Mouse (Mus musculus) CH12.LX (cell line): ENCODE measurements around the gene Gucy2e. TPM values are rescaled to one million over a fixed set of nuclear protein-coding genes. Genes with fewer than 3 reads are reported as not detected.

Source experiments
- DNase-seq: peaks from one replicate; pipeline ENCODE4 v3.0.0-alpha.2; 2013; ENCODE audit errors: extremely low read depth
- H3K27ac ChIP-seq: 2 replicates; pipeline ENCODE4 v1.5.1; 2012; ENCODE audit warnings: low read depth, mild to moderate bottlenecking, control low read depth, moderate library complexity; ENCODE audit not compliant: insufficient read depth
- H3K27me3 ChIP-seq: replicated peaks from 2 replicates; pipeline ENCODE3; 2012; ENCODE audit warnings: inconsistent platforms
- H3K36me3 ChIP-seq, 2 experiments: replicated peaks in 1 of 2; 2 replicates each; pipeline versions ENCODE3 to v1.6.1; 2012; ENCODE audit warnings: inconsistent platforms in 1 of 2, low read length in 1 of 2, mild to moderate bottlenecking in 1 of 2, mixed read lengths in 1 of 2, moderate library complexity in 1 of 2; ENCODE audit not compliant: control insufficient read depth in 1 of 2, insufficient read depth in 1 of 2
- H3K4me1 ChIP-seq, 2 experiments: 2 replicates each; pipeline ENCODE4 v1.6.1; 2012; ENCODE audit warnings: inconsistent platforms in 1 of 2, moderate library complexity in 1 of 2; ENCODE audit not compliant: insufficient read depth in 2 of 2, control insufficient read depth in 1 of 2
- H3K4me2 ChIP-seq: 2 replicates; pipeline ENCODE4 v1.6.1; 2012; ENCODE audit warnings: low read depth, mild to moderate bottlenecking, control low read depth; ENCODE audit not compliant: poor library complexity, insufficient read depth, severe bottlenecking
- H3K4me3 ChIP-seq, 3 experiments: fragments of 150-350 bp in 1 of 3; sonication (generic) in 1 of 3; replicated peaks in 1 of 3; 2 replicates each; pipeline versions ENCODE3 to v1.5.1; 2011 to 2012; ENCODE audit warnings: low read depth in 2 of 3, low read length in 2 of 3, mild to moderate bottlenecking in 2 of 3, moderate library complexity in 2 of 3, control low read depth in 1 of 3, improper control_type of control experiment in 1 of 3, inconsistent platforms in 1 of 3, mixed read lengths in 1 of 3; ENCODE audit not compliant: poor library complexity in 1 of 3
- H3K79me2 ChIP-seq: replicated peaks from 2 replicates; pipeline ENCODE4 v1.6.1; 2012; ENCODE audit warnings: mild to moderate bottlenecking, moderate library complexity; ENCODE audit not compliant: control insufficient read depth, poor library complexity, insufficient read depth, severe bottlenecking; ENCODE audit errors: extremely low read depth
- H3K9ac ChIP-seq: 2 replicates; pipeline ENCODE4 v1.6.1; 2012; ENCODE audit warnings: low read depth, mild to moderate bottlenecking, control low read depth, moderate library complexity; ENCODE audit not compliant: insufficient read depth
- H3K9me3 ChIP-seq: replicated peaks from 2 replicates; pipeline ENCODE3; 2012; ENCODE audit warnings: low read length, inconsistent platforms, mixed read lengths
- BHLHE40 ChIP-seq: IDR thresholded peaks from 2 replicates; pipeline ENCODE4 v1.6.1; 2011; ENCODE audit warnings: mild to moderate bottlenecking, low read depth, low read length, improper control_type of control experiment
- CHD1 ChIP-seq: IDR thresholded peaks from 2 replicates; pipeline ENCODE4 v1.6.1; 2012; ENCODE audit warnings: low read depth, low read length, improper control_type of control experiment, inconsistent platforms
- CHD2 ChIP-seq: IDR thresholded peaks from 2 replicates; pipeline ENCODE4 v1.6.1; 2011; ENCODE audit warnings: low read length, improper control_type of control experiment
- CTCF ChIP-seq, 2 experiments: IDR thresholded peaks in 1 of 2; conservative IDR thresholded peaks in 1 of 2; 2 replicates each; pipeline ENCODE4 v1.5.1; 2011 to 2012; ENCODE audit warnings: low read depth in 2 of 2, low read length in 2 of 2, improper control_type of control experiment in 1 of 2, inconsistent platforms in 1 of 2, mild to moderate bottlenecking in 1 of 2, moderate library complexity in 1 of 2
- ELF1 ChIP-seq: IDR thresholded peaks from 2 replicates; pipeline ENCODE4 v1.6.1; 2014; ENCODE audit warnings: low read depth, mild to moderate bottlenecking, inconsistent platforms, low read length, improper control_type of control experiment
- EP300 ChIP-seq: IDR thresholded peaks from 2 replicates; pipeline ENCODE4 v1.6.1; 2011; ENCODE audit warnings: low read length, improper control_type of control experiment
- ETS1 ChIP-seq: conservative IDR thresholded peaks from 2 replicates; pipeline ENCODE4 v1.6.1; 2012; ENCODE audit warnings: low read depth, mild to moderate bottlenecking, inconsistent platforms, low read length, improper control_type of control experiment, moderate library complexity
- GABPA ChIP-seq: IDR thresholded peaks from 2 replicates; pipeline ENCODE4 v1.6.1; 2012; ENCODE audit warnings: low read depth, low read length, improper control_type of control experiment, inconsistent platforms; ENCODE audit not compliant: insufficient replicate concordance
- HCFC1 ChIP-seq: IDR thresholded peaks from 2 replicates; pipeline ENCODE4 v1.6.1; 2012; ENCODE audit warnings: low read depth, mild to moderate bottlenecking, inconsistent platforms, low read length, improper control_type of control experiment
- IRF4 ChIP-seq: IDR thresholded peaks from 2 replicates; pipeline ENCODE4 v1.6.1; 2014; ENCODE audit warnings: low read depth, mild to moderate bottlenecking, inconsistent platforms, low read length, improper control_type of control experiment
- JUN ChIP-seq: IDR thresholded peaks from 2 replicates; pipeline ENCODE4 v1.6.1; 2011; ENCODE audit warnings: low read depth, mild to moderate bottlenecking, low read length, improper control_type of control experiment, moderate library complexity; ENCODE audit not compliant: insufficient read depth
- JUND ChIP-seq: conservative IDR thresholded peaks from 2 replicates; pipeline ENCODE4 v1.6.1; 2011; ENCODE audit warnings: low read depth, low read length, improper control_type of control experiment
- KAT2A ChIP-seq: IDR thresholded peaks from 2 replicates; pipeline ENCODE4 v1.6.1; 2012; ENCODE audit warnings: low read length, improper control_type of control experiment, inconsistent platforms; ENCODE audit not compliant: insufficient replicate concordance
- MAFK ChIP-seq: IDR thresholded peaks from 2 replicates; pipeline ENCODE4 v1.6.1; 2011; ENCODE audit warnings: low read length, improper control_type of control experiment; ENCODE audit not compliant: insufficient replicate concordance
- MAX ChIP-seq: IDR thresholded peaks from 2 replicates; pipeline ENCODE4 v1.6.1; 2011; ENCODE audit warnings: low read length, improper control_type of control experiment
- MEF2A ChIP-seq: IDR thresholded peaks from 2 replicates; pipeline ENCODE4 v1.6.1; 2014; ENCODE audit warnings: low read depth, mild to moderate bottlenecking, inconsistent platforms, low read length, improper control_type of control experiment, borderline replicate concordance
- MXI1 ChIP-seq: IDR thresholded peaks from 2 replicates; pipeline ENCODE4 v1.6.1; 2011; ENCODE audit warnings: mild to moderate bottlenecking, low read depth, low read length, improper control_type of control experiment
- MYC ChIP-seq: IDR thresholded peaks from 2 replicates; pipeline ENCODE4 v1.6.1; 2011; ENCODE audit warnings: low read depth, mild to moderate bottlenecking, improper control_type of control experiment, low read length
- NELFE ChIP-seq: IDR thresholded peaks from 2 replicates; pipeline ENCODE4 v1.6.1; 2011; ENCODE audit warnings: low read depth, low read length, improper control_type of control experiment
- POLR2A ChIP-seq: IDR thresholded peaks from 2 replicates; pipeline ENCODE4 v1.6.1; 2011; ENCODE audit warnings: low read depth, mild to moderate bottlenecking, improper control_type of control experiment, low read length
- RAD21 ChIP-seq: IDR thresholded peaks from 2 replicates; pipeline ENCODE4 v1.6.1; 2011; ENCODE audit warnings: low read depth, mild to moderate bottlenecking, low read length, improper control_type of control experiment, moderate library complexity
- RCOR1 ChIP-seq: conservative IDR thresholded peaks from 2 replicates; pipeline ENCODE4 v1.6.1; 2012; ENCODE audit warnings: low read depth, mild to moderate bottlenecking, inconsistent platforms, low read length, improper control_type of control experiment
- SMC3 ChIP-seq: IDR thresholded peaks from 2 replicates; pipeline ENCODE4 v1.6.1; 2011; ENCODE audit warnings: low read depth, low read length, improper control_type of control experiment
- TBP ChIP-seq: conservative IDR thresholded peaks from 2 replicates; pipeline ENCODE4 v1.6.1; 2011; ENCODE audit warnings: low read depth, low read length, improper control_type of control experiment
- TCF12 ChIP-seq: IDR thresholded peaks from 2 replicates; pipeline ENCODE4 v1.6.1; 2014; ENCODE audit warnings: low read depth, mild to moderate bottlenecking, inconsistent platforms, low read length, improper control_type of control experiment
- UBTF ChIP-seq: IDR thresholded peaks from 2 replicates; pipeline ENCODE4 v1.6.1; 2012; ENCODE audit warnings: low read depth, mild to moderate bottlenecking, inconsistent platforms, low read length, improper control_type of control experiment, moderate library complexity
- USF1 ChIP-seq: IDR thresholded peaks from 2 replicates; pipeline ENCODE4 v1.6.1; 2014; ENCODE audit warnings: low read depth, mild to moderate bottlenecking, inconsistent platforms, low read length, improper control_type of control experiment
- USF2 ChIP-seq: conservative IDR thresholded peaks from 2 replicates; pipeline ENCODE4 v1.6.1; 2011; ENCODE audit warnings: low read depth, low read length, improper control_type of control experiment
- ZC3H11A ChIP-seq: IDR thresholded peaks from 2 replicates; pipeline ENCODE4 v1.6.1; 2012; ENCODE audit warnings: low read depth, mild to moderate bottlenecking, inconsistent platforms, low read length, improper control_type of control experiment
- ZMIZ1 ChIP-seq: IDR thresholded peaks from 2 replicates; pipeline ENCODE4 v1.6.1; 2012; ENCODE audit warnings: low read depth, mild to moderate bottlenecking, inconsistent platforms, low read length, improper control_type of control experiment
- dilution Hi-C: fragments of 300-500 bp; cut with MboI; formaldehyde crosslinking; loops from 2 replicates; pipeline ENCODE4 v1.14.3; 2020; ENCODE audit warnings: low sequenced_read_pairs; ENCODE audit not compliant: extremely low pct_unique_long_range_greater_than_20kb, extremely low pct_ligation_motif_present
- in situ Hi-C: fragments of 300-500 bp; cut with MboI; formaldehyde crosslinking; loops from 3 replicates; pipeline ENCODE4 v1.14.3; 2019; ENCODE audit warnings: low sequenced_read_pairs, low pct_ligation_motif_present, low pct_unique_long_range_greater_than_20kb, mixed read lengths
- polyA plus RNA-seq: library from polyadenylated mRNA; unstranded; fragments of >175 nt; gene quantifications from 2 replicates; pipeline ENCODE4 v1.2.1, GENCODE M21; 2012; ENCODE audit warnings: low read depth; ENCODE audit not compliant: insufficient read length
- total RNA-seq, 2 experiments: library from RNA; depleted of rRNA; stranded (reverse); fragments of 300-350 nt in 1 of 2; fragments of >200 nt in 1 of 2; gene quantifications; 2 replicates each; pipeline ENCODE4 v1.2.3; 2012 to 2014

Gucy2e gene
- total and polyA plus RNA-seq, 3 experiments: 0.03 TPM; not detected in 2

GRCm38 (mm10) chr11:69260111-69260510 lies 23.3 kb upstream of the Gucy2e start:
- no peaks in the 10 kb centered on the region for H3K79me2 ChIP-seq
- no peak overlapping the region for H3K9ac ChIP-seq
- H3K27ac ChIP-seq: no peak overlapping the region
- no peak overlapping the region for H3K4me3 ChIP-seq
- no peak for DNase-seq
- TF ChIP-seq MEF2A (no peak), TCF12 (no peak), MAX (no peak), JUND (peak; percentile 62; the same call in 1 of the 2 replicates), EP300 (peak; percentile 73), MYC (no peak; the same call in 1 of the 2 replicates), KAT2A (no peak), ETS1 (no peak), UBTF (no peak), SMC3 (no peak), JUN (peak; percentile 46), USF1 (no peak), ZC3H11A (no peak), IRF4 (peak; percentile 74), USF2 (no peak), RAD21 (no peak), CHD1 (no peak), MAFK (0 out of 2 replicates have a peak, but pooled peaks have one; percentile 3), GABPA (no peak)
- dilution Hi-C loops (no loop called here), in situ Hi-C loops (no loop called here)
- no peak overlapping the region for H3K4me2 ChIP-seq
- no peaks in the 10 kb centered on the region for H3K9me3 ChIP-seq
- peaks cover 6 to 26% of the 10 kb centered on the region in 2 experiments for H3K4me1 ChIP-seq
- no peaks in the 10 kb centered on the region for H3K36me3 ChIP-seq
- H3K27me3 ChIP-seq: peaks cover 5% of the 10 kb centered on the region

DNA sequence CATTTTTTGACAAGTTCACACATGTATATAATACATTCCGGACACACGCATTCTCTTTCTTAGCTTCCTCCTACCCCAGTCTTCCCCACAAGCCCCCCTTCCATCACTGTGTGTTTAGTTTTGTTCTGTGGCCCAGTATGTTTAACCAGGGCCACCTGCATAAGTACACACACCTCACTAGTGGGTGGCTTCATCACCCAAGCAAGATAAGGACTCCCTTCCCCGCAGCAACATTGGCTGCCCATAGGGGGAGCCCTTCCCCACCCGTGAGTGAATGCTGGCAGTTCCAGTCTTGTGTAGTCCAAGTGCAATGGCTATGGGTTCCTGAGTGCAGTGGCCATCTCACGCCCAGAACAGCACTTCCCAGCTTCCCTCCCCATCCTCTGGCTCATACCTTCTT lies 21.5 kb upstream of the Gucy2e start:
- peak; percentile 90 for DNase-seq
- peak overlapping the region; percentile 68 for H3K4me2 ChIP-seq
- no peak overlapping the region for H3K4me3 ChIP-seq
- no peaks in the 10 kb centered on the region for H3K79me2 ChIP-seq
- H3K27me3 ChIP-seq: peaks cover 10% of the 10 kb centered on the region
- TF ChIP-seq ETS1 (no peak), MXI1 (no peak), BHLHE40 (0 out of 2 replicates have a peak, but pooled peaks have one; percentile 24), USF2 (no peak), CHD2 (no peak), JUN (no peak), MEF2A (no peak), MYC (no peak), UBTF (no peak), JUND (no peak; the same call in 1 of the 2 replicates), HCFC1 (no peak), EP300 (no peak), SMC3 (peak; percentile 81), NELFE (peak; percentile 40; the same call in 1 of the 2 replicates), ELF1 (no peak), POLR2A (no peak), USF1 (no peak), MAFK (no peak), RAD21 (peak; percentile 79), GABPA (no peak), TBP (no peak), RCOR1 (no peak), IRF4 (peak; percentile 39; the same call in 1 of the 2 replicates), ZMIZ1 (no peak), CTCF (conservative IDR thresholded peaks at IDR 0.05 in 1 of 2, IDR thresholded peaks at IDR 0.05 in 1 of 2; ENCODE audit: low read depth in 2 of 2, low read length in 2 of 2) (peak; percentile 97), ZC3H11A (no peak; the same call in 1 of the 2 replicates)
- peaks cover 6 to 15% of the 10 kb centered on the region in 2 experiments; a peak in 3 of 4 replicates for H3K4me1 ChIP-seq
- in situ Hi-C loops: loop anchor here (5.0 kb wide), 1 partner anchor 259 kb away; no protein-coding TSS in a partner anchor
- peaks cover 2% of the 10 kb centered on the region for H3K9me3 ChIP-seq
- H3K36me3 ChIP-seq: no peaks in the 10 kb centered on the region
- dilution Hi-C loops: no loop called here
- no peak overlapping the region for H3K27ac ChIP-seq
- peak overlapping the region; percentile 19; the same call in 1 of the 2 replicates for H3K9ac ChIP-seq
